Mouse (Mus musculus): ENCODE data around the gene Slc1a5.

Gene Slc1a5

GRCm38 (mm10) chr7:16782555-16783125 is 1.5 kb downstream of the Slc1a5 start:
- DNase-seq (ENCODE audit: low read depth, low spot score) = no peak

GRCm38 (mm10) chr7:16783224-16783688 is 2.1 kb downstream of the Slc1a5 start:
- no peak for DNase-seq (ENCODE audit: low read depth, low spot score)

- no peak for DNase-seq (ENCODE audit: low read depth, low spot score)
These were observed 2.7 kb downstream of the Slc1a5 start for GRCm38 (mm10) chr7:16783758-16784415.

- no peak for DNase-seq (ENCODE audit: low read depth, low spot score)
These were observed 3.4 kb downstream of the Slc1a5 start for GRCm38 (mm10) chr7:16784498-16784976.

- no peak for DNase-seq (ENCODE audit: low read depth, low spot score)
These were observed 4.5 kb downstream of the Slc1a5 start for GRCm38 (mm10) chr7:16785541-16786083.

GRCm38 (mm10) chr7:16792316-16792715 is 11.2 kb downstream of the Slc1a5 start:
- DNase-seq (ENCODE audit: low read depth, low spot score) = no peak

- DNase-seq (ENCODE audit: low read depth, low spot score) = no peak
These were observed 12.0 kb downstream of the Slc1a5 start for GRCm38 (mm10) chr7:16793010-16793725.

GRCm38 (mm10) chr7:16794886-16795285 is 13.7 kb downstream of the Slc1a5 start:
- no peak for DNase-seq (ENCODE audit: low read depth, low spot score)

- no peak for DNase-seq (ENCODE audit: low read depth, low spot score)
These were observed 23.4 kb downstream of the Slc1a5 start for GRCm38 (mm10) chr7:16804409-16805028.

GRCm38 (mm10) chr7:16807936-16808335 is 26.8 kb downstream of the Slc1a5 start:
- DNase-seq (ENCODE audit: low read depth, low spot score) = no peak

GRCm38 (mm10) chr7:16808647-16809046 is 27.5 kb downstream of the Slc1a5 start:
- no peak for DNase-seq (ENCODE audit: low read depth, low spot score)

- DNase-seq (ENCODE audit: low read depth, low spot score) = no peak
These were observed 28.6 kb downstream of the Slc1a5 start for GRCm38 (mm10) chr7:16809739-16810138.

GRCm38 (mm10) chr7:16810399-16810919 is 29.3 kb downstream of the Slc1a5 start:
- DNase-seq (ENCODE audit: low read depth, low spot score) = no peak

- no peak for DNase-seq (ENCODE audit: low read depth, low spot score)
These were observed 29.9 kb downstream of the Slc1a5 start for GRCm38 (mm10) chr7:16810920-16811648.

- no peak for DNase-seq (ENCODE audit: low read depth, low spot score)
These were observed 30.5 kb downstream of the Slc1a5 start for GRCm38 (mm10) chr7:16811649-16812070.

GRCm38 (mm10) chr7:16812505-16812904 is 31.4 kb downstream of the Slc1a5 start:
- DNase-seq (ENCODE audit: low read depth, low spot score) = no peak

GRCm38 (mm10) chr7:16815351-16815941 is 34.3 kb downstream of the Slc1a5 start, which contains the start of gene Strn4:
Strn4 (plus strand) TSS chr7:16815889.
- DNase-seq (ENCODE audit: low read depth, low spot score) = no peak

GRCm38 (mm10) chr7:16816078-16816474 is 34.9 kb downstream of the Slc1a5 start:
- no peak for DNase-seq (ENCODE audit: low read depth, low spot score)

- no peak for DNase-seq (ENCODE audit: low read depth, low spot score)
These were observed 35.5 kb downstream of the Slc1a5 start, which contains the start of gene Fkrp for GRCm38 (mm10) chr7:16816475-16817122. Fkrp (minus strand) TSS chr7:16816732.

- peak; percentile 92 for DNase-seq (ENCODE audit: low read depth, low spot score)
These were observed 36.6 kb downstream of the Slc1a5 start for GRCm38 (mm10) chr7:16817693-16818092.

Data from telencephalon, adult 2 months (tissue).